Mouse (Mus musculus) kidney, adult 2 months (tissue): Measurements from ENCODE around the gene Akap7. TPM values are rescaled to one million over a fixed set of nuclear protein-coding genes. Genes with fewer than 3 reads are reported as not detected.

ENCODE experiments used
- DNase-seq: peaks from one replicate; pipeline ENCODE4 v3.0.0; 2021
- H3K27ac ChIP-seq: fragments of 200-500 bp; 2 replicates; pipeline ENCODE4 v1.5.1; 2012; ENCODE audit warnings: low read depth, low read length, control low read depth, inconsistent platforms; ENCODE audit not compliant: insufficient read depth
- H3K27me3 ChIP-seq: fragments of 200-500 bp; replicated peaks from 2 replicates; pipeline ENCODE4 v1.6.1; 2012; ENCODE audit warnings: mild to moderate bottlenecking, moderate library complexity, low read length, inconsistent platforms; ENCODE audit not compliant: control insufficient read depth, insufficient read depth
- H3K36me3 ChIP-seq: fragments of 200-500 bp; 2 replicates; pipeline ENCODE4 v1.6.1; 2012; ENCODE audit warnings: mild to moderate bottlenecking, moderate library complexity, low read length, inconsistent platforms; ENCODE audit not compliant: control insufficient read depth, insufficient read depth
- H3K4me1 ChIP-seq: fragments of 200-500 bp; 2 replicates; pipeline ENCODE4 v1.6.1; 2011; ENCODE audit warnings: low read length; ENCODE audit not compliant: control insufficient read depth, insufficient read depth
- H3K4me3 ChIP-seq: fragments of 200-500 bp; 2 replicates; pipeline ENCODE4 v1.5.1; 2011; ENCODE audit warnings: mild to moderate bottlenecking, low read depth, low read length, control low read depth; ENCODE audit not compliant: insufficient read depth
- CTCF ChIP-seq: fragments of 200-500 bp; conservative IDR thresholded peaks from 2 replicates; pipeline ENCODE4 v1.5.1; 2011; ENCODE audit warnings: low read depth, mild to moderate bottlenecking, control low read depth, low read length, moderate library complexity, mixed read lengths; ENCODE audit not compliant: insufficient read depth, insufficient read length
- POLR2A ChIP-seq: fragments of 200-500 bp; IDR thresholded peaks from one replicate; pipeline ENCODE4 v1.6.1; 2011; ENCODE audit warnings: low read depth, low read length, control low read depth
- WGBS: fragments of 180-500 bp; shearing (Covaris S2); methylation state at CpG from one replicate; pipeline ENCODE4 v1.1.7; 2018; 5-methylcytosine and 5-hydroxymethylcytosine counted together
- polyA plus RNA-seq: library from polyadenylated mRNA; depleted of rRNA; stranded (reverse); fragments of >200 nt; gene quantifications from 2 replicates; pipeline ENCODE4 v1.2.3, GENCODE M21; 2012

Gene Akap7
- polyA plus RNA-seq, 1 experiment: 9.8 TPM

GRCm38 (mm10) chr10:25232700-25233099 is 75.0 kb downstream of the Akap7 start:
- no peak for DNase-seq
- no peak overlapping the region for H3K4me3 ChIP-seq
- no peak overlapping the region for H3K27ac ChIP-seq
- WGBS: 52% methylated on average over 3 of the region's 3 CpGs
- TF ChIP-seq CTCF (no peak), POLR2A (no peak)
- H3K27me3 ChIP-seq: no peaks in the 10 kb centered on the region
- H3K4me1 ChIP-seq: no peaks in the 10 kb centered on the region
- no peaks in the 10 kb centered on the region for H3K36me3 ChIP-seq

- H3K36me3 ChIP-seq: no peaks in the 10 kb centered on the region
- no peak overlapping the region for H3K4me3 ChIP-seq
- H3K4me1 ChIP-seq: no peaks in the 10 kb centered on the region
- 76% methylated on average over 5 of the region's 5 CpGs for WGBS
- TF ChIP-seq CTCF (no peak), POLR2A (no peak)
- H3K27ac ChIP-seq: no peak overlapping the region
- no peaks in the 10 kb centered on the region for H3K27me3 ChIP-seq
- DNase-seq: no peak
Measured at GRCm38 (mm10) chr10:25231358-25231757, 76.3 kb downstream of the Akap7 start.

GRCm38 (mm10) chr10:25224371-25224770 is 83.3 kb downstream of the Akap7 start:
- H3K27ac ChIP-seq: no peak overlapping the region
- H3K4me3 ChIP-seq: no peak overlapping the region
- no peaks in the 10 kb centered on the region for H3K4me1 ChIP-seq
- no peaks in the 10 kb centered on the region for H3K36me3 ChIP-seq
- WGBS: 77% methylated on average over 5 of the region's 5 CpGs
- no peak for TF ChIP-seq CTCF
- no peak for TF ChIP-seq POLR2A
- DNase-seq: no peak
- no peaks in the 10 kb centered on the region for H3K27me3 ChIP-seq

- TF ChIP-seq CTCF (no peak), POLR2A (no peak)
- H3K4me1 ChIP-seq: no peaks in the 10 kb centered on the region
- H3K4me3 ChIP-seq: no peak overlapping the region
- no peaks in the 10 kb centered on the region for H3K27me3 ChIP-seq
- no peak overlapping the region; the same call in 1 of the 2 replicates for H3K27ac ChIP-seq
- no peak for DNase-seq
- 97% methylated on average over 3 of the region's 3 CpGs for WGBS
- no peaks in the 10 kb centered on the region for H3K36me3 ChIP-seq
Measured at GRCm38 (mm10) chr10:25220754-25221153, 86.9 kb downstream of the Akap7 start.

- H3K4me1 ChIP-seq: no peaks in the 10 kb centered on the region
- no peaks in the 10 kb centered on the region for H3K27me3 ChIP-seq
- 68% methylated on average over 15 of the region's 15 CpGs for WGBS
- H3K4me3 ChIP-seq: no peak overlapping the region
- no peak for DNase-seq
- no peaks in the 10 kb centered on the region for H3K36me3 ChIP-seq
- TF ChIP-seq CTCF: no peak
- no peak for TF ChIP-seq POLR2A
- no peak overlapping the region for H3K27ac ChIP-seq
Measured at GRCm38 (mm10) chr10:25219901-25220495, 87.7 kb downstream of the Akap7 start.

- TF ChIP-seq CTCF (peak; percentile 80), POLR2A (no peak)
- 32% methylated on average over 7 of the region's 7 CpGs for WGBS
- peak; percentile 48 for DNase-seq
- Histone ChIP-seq H3K27me3 (no peaks in the 10 kb centered on the region), H3K4me3 (no peak overlapping the region), H3K36me3 (no peaks in the 10 kb centered on the region), H3K27ac (no peak overlapping the region), H3K4me1 (no peaks in the 10 kb centered on the region)
Measured at GRCm38 (mm10) chr10:25219220-25219628, 88.4 kb downstream of the Akap7 start.

- Histone ChIP-seq H3K4me1 (no peaks in the 10 kb centered on the region), H3K27me3 (no peaks in the 10 kb centered on the region), H3K36me3 (no peaks in the 10 kb centered on the region), H3K27ac (no peak overlapping the region), H3K4me3 (no peak overlapping the region)
- no peak for TF ChIP-seq POLR2A
- no peak for TF ChIP-seq CTCF
- 78% methylated on average over 7 of the region's 7 CpGs for WGBS
- no peak for DNase-seq
Measured at GRCm38 (mm10) chr10:25218746-25219145, 88.9 kb downstream of the Akap7 start.

GRCm38 (mm10) chr10:25215977-25216376 is 91.7 kb downstream of the Akap7 start:
- no peak overlapping the region for H3K4me3 ChIP-seq

More at GRCm38 (mm10) chr10:25215977-25216376, 91.7 kb downstream of the Akap7 start:
- no peak for DNase-seq
- H3K4me1 ChIP-seq: no peaks in the 10 kb centered on the region
- H3K36me3 ChIP-seq: no peaks in the 10 kb centered on the region
- TF ChIP-seq CTCF: no peak
- TF ChIP-seq POLR2A: no peak
- H3K27me3 ChIP-seq: no peaks in the 10 kb centered on the region
- H3K27ac ChIP-seq: no peak overlapping the region
- 95% methylated on average over 3 of the region's 3 CpGs for WGBS
